Mouse (Mus musculus): Measurements from ENCODE around the gene Rasal2. TPM values are rescaled to one million over a fixed set of nuclear protein-coding genes. Genes with fewer than 3 reads are reported as not detected.

Gene Rasal2
- total RNA-seq, 2 experiments from 2014 or later: 45.4 to 48.3 TPM

Other genes with a start within 250 kb of the Rasal2 start
- 1 to 10 TPM; 5.0 to 5.5 TPM for gene Cryzl2, start 46.0 kb upstream of the Rasal2 start, total RNA-seq (2021)
- under 1 TPM; 0.27 to 0.53 TPM for gene Sec16b, start 94.1 kb upstream of the Rasal2 start, total RNA-seq (2021)